Mouse (Mus musculus) embryonic facial prominence, embryonic 11.5 days (tissue): ENCODE data around the gene C2cd5. TPM values are rescaled to one million over a fixed set of nuclear protein-coding genes. Genes with fewer than 3 reads are reported as not detected.

Experiments
- ATAC-seq: fragments of 200-750 bp; cut with Nextera tagmentation; replicated peaks from 2 replicates; pipeline ENCODE4 v1.8.0; 2017; ENCODE audit warnings: low read depth; ENCODE audit not compliant: insufficient number of reproducible peaks, low FRiP score, low TSS enrichment
- DNase-seq: peaks from one replicate; pipeline ENCODE4 v3.0.0-alpha.2; 2015; ENCODE audit warnings: low spot score
- H3K27ac ChIP-seq: fragments of 300-500 bp; sonication (generic); replicated peaks from 2 replicates; pipeline ENCODE4 v1.5.1; 2014; ENCODE audit warnings: mild to moderate bottlenecking, low read depth, low read length, control low read depth
- H3K27me3 ChIP-seq: fragments of 300-500 bp; sonication (generic); 2 replicates; pipeline ENCODE4 v1.6.1; 2014; ENCODE audit warnings: mild to moderate bottlenecking, low read length, moderate library complexity, mixed read lengths; ENCODE audit not compliant: control insufficient read depth, insufficient read depth
- H3K36me3 ChIP-seq: fragments of 300-500 bp; sonication (generic); replicated peaks from 2 replicates; pipeline ENCODE4 v1.6.1; 2014; ENCODE audit warnings: low read depth, mild to moderate bottlenecking, low read length, moderate library complexity, mixed read lengths; ENCODE audit not compliant: control insufficient read depth, insufficient read depth
- H3K4me1 ChIP-seq: fragments of 300-500 bp; sonication (generic); 2 replicates; pipeline ENCODE4 v1.6.1; 2014; ENCODE audit warnings: low read length, mixed read lengths; ENCODE audit not compliant: control insufficient read depth, insufficient read depth
- H3K4me2 ChIP-seq: fragments of 300-500 bp; sonication (generic); 2 replicates; pipeline ENCODE4 v1.6.1; 2014; ENCODE audit warnings: low read depth, mild to moderate bottlenecking, control low read depth, low read length, moderate library complexity
- H3K4me3 ChIP-seq: fragments of 300-500 bp; sonication (generic); 2 replicates; pipeline ENCODE4 v1.5.1; 2014; ENCODE audit warnings: low read depth, low read length, control low read depth
- H3K9ac ChIP-seq: fragments of 300-500 bp; sonication (generic); replicated peaks from 2 replicates; pipeline ENCODE4 v1.6.1; 2014; ENCODE audit warnings: mild to moderate bottlenecking, control low read depth, low read length
- H3K9me3 ChIP-seq: fragments of 300-500 bp; sonication (generic); replicated peaks from 2 replicates; pipeline ENCODE4 v1.6.1; 2016; ENCODE audit warnings: mild to moderate bottlenecking, low read length, inconsistent platforms, mixed read lengths; ENCODE audit not compliant: control insufficient read depth
- WGBS: fragments of 180-500 bp; shearing (Covaris S2); extraction: QIAGEN DNeasy Blood & Tissue Kit; methylation state at CpG from one replicate; pipeline ENCODE4 v1.1.7; 2014; 5-methylcytosine and 5-hydroxymethylcytosine counted together
- polyA plus RNA-seq: library from polyadenylated mRNA; unstranded; fragments of >200 nt; fragmentation: Nextera tagmentation; extraction: Ambion mirVana; gene quantifications from 2 replicates; pipeline ENCODE4 v1.2.1, GENCODE M21; 2014

The C2cd5 gene
- polyA plus RNA-seq = 22.4 and 22.5 TPM in 2 replicates

- Histone ChIP-seq H3K27ac (peak within 1 kb of the TSS; percentile 83), H3K27me3 (no peaks in the 10 kb centered on the region), H3K4me2 (peak within 1 kb of the TSS; percentile 76), H3K4me1 (no peaks in the 10 kb centered on the region), H3K4me3 (peak within 1 kb of the TSS; percentile 93), H3K9me3 (no peaks in the 10 kb centered on the region), H3K36me3 (no peaks in the 10 kb centered on the region), H3K9ac (peak within 1 kb of the TSS; percentile 83)
- ATAC-seq = peak; percentile 92
- DNase-seq = peak; percentile 97
- under 1% methylated on average over 65 of the region's 75 CpGs for WGBS
Observed at GRCm38 (mm10) chr6:143099681-143100382, at the start of gene C2cd5. Gene C2cd5 (minus strand): TSS chr6:143100141.

- Histone ChIP-seq H3K27ac (no peak overlapping the region), H3K9me3 (no peaks in the 10 kb centered on the region), H3K4me3 (no peak overlapping the region), H3K4me2 (no peak overlapping the region), H3K9ac (no peak overlapping the region), H3K4me1 (peaks cover 3% of the 10 kb centered on the region; the same call in 1 of the 2 replicates), H3K36me3 (no peaks in the 10 kb centered on the region), H3K27me3 (no peaks in the 10 kb centered on the region)
- DNase-seq (no peak), ATAC-seq (no peak)
Observed at GRCm38 (mm10) chr6:143148868-143149267, 48.9 kb upstream of the C2cd5 start.

GRCm38 (mm10) chr6:143146756-143147155, 46.8 kb upstream of the C2cd5 start:
- WGBS = 54% methylated on average over 8 of the region's 8 CpGs
- no peak for DNase-seq
- H3K27me3 ChIP-seq = no peaks in the 10 kb centered on the region

GRCm38 (mm10) chr6:143145051-143145450, 45.1 kb upstream of the C2cd5 start:
- Histone ChIP-seq H3K9ac (no peak overlapping the region), H3K4me1 (no peaks in the 10 kb centered on the region), H3K4me2 (no peak overlapping the region), H3K4me3 (no peak overlapping the region), H3K27ac (no peak overlapping the region), H3K9me3 (no peaks in the 10 kb centered on the region), H3K27me3 (no peaks in the 10 kb centered on the region), H3K36me3 (no peaks in the 10 kb centered on the region)
- WGBS = 75% methylated on average over 7 of the region's 7 CpGs
- DNase-seq (no peak), ATAC-seq (no peak)

More at GRCm38 (mm10) chr6:143146756-143147155, 46.8 kb upstream of the C2cd5 start:
- Histone ChIP-seq H3K9ac (no peak overlapping the region), H3K27ac (no peak overlapping the region), H3K4me3 (no peak overlapping the region), H3K4me2 (no peak overlapping the region), H3K4me1 (no peaks in the 10 kb centered on the region), H3K36me3 (no peaks in the 10 kb centered on the region), H3K9me3 (no peaks in the 10 kb centered on the region)
- no peak for ATAC-seq

- no peaks in the 10 kb centered on the region for H3K9me3 ChIP-seq
- H3K4me2 ChIP-seq = no peak overlapping the region
- H3K36me3 ChIP-seq = no peaks in the 10 kb centered on the region
- 86% methylated on average over 2 of the region's 2 CpGs for WGBS
- no peak overlapping the region for H3K27ac ChIP-seq
- DNase-seq = no peak
- H3K27me3 ChIP-seq = no peaks in the 10 kb centered on the region
- H3K4me1 ChIP-seq = no peaks in the 10 kb centered on the region
- no peak overlapping the region for H3K4me3 ChIP-seq
- H3K9ac ChIP-seq = no peak overlapping the region
- ATAC-seq = no peak
Observed at GRCm38 (mm10) chr6:143144556-143144955, 44.6 kb upstream of the C2cd5 start.

- Histone ChIP-seq H3K27ac (no peak overlapping the region), H3K4me2 (peak overlapping the region; percentile 54), H3K4me1 (no peaks in the 10 kb centered on the region), H3K27me3 (no peaks in the 10 kb centered on the region), H3K9me3 (no peaks in the 10 kb centered on the region), H3K4me3 (peak overlapping the region; percentile 32), H3K9ac (peak overlapping the region; percentile 50), H3K36me3 (no peaks in the 10 kb centered on the region)
- 16% methylated on average over 19 of the region's 19 CpGs for WGBS
- no peak for DNase-seq
- ATAC-seq = no peak
Observed at GRCm38 (mm10) chr6:143143775-143144273, 43.9 kb upstream of the C2cd5 start.

- no peaks in the 10 kb centered on the region for H3K9me3 ChIP-seq
- no peaks in the 10 kb centered on the region for H3K4me1 ChIP-seq
- no peaks in the 10 kb centered on the region for H3K36me3 ChIP-seq
- H3K27ac ChIP-seq = no peak overlapping the region
- DNase-seq (no peak), ATAC-seq (no peak)
- no peak overlapping the region for H3K9ac ChIP-seq
- whole genome bisulfite sequencing = 80% methylated on average over 9 of the region's 9 CpGs
- H3K4me2 ChIP-seq = peak overlapping the region; percentile 54
- H3K4me3 ChIP-seq = no peak overlapping the region
- H3K27me3 ChIP-seq = no peaks in the 10 kb centered on the region
Observed at GRCm38 (mm10) chr6:143143321-143143720, 43.4 kb upstream of the C2cd5 start.

- H3K36me3 ChIP-seq = no peaks in the 10 kb centered on the region
- no peak overlapping the region for H3K27ac ChIP-seq
- H3K9me3 ChIP-seq = no peaks in the 10 kb centered on the region
- H3K27me3 ChIP-seq = no peaks in the 10 kb centered on the region
- no peaks in the 10 kb centered on the region for H3K4me1 ChIP-seq
- H3K4me2 ChIP-seq = no peak overlapping the region
- DNase-seq = no peak
- ATAC-seq = no peak
- WGBS = 93% methylated on average over 4 of the region's 4 CpGs
- no peak overlapping the region for H3K4me3 ChIP-seq
- H3K9ac ChIP-seq = no peak overlapping the region
Observed at GRCm38 (mm10) chr6:143142861-143143260, 42.9 kb upstream of the C2cd5 start.
